7 mouse cellular contexts compared by ENCODE assay signal in the genomic region with DNA sequence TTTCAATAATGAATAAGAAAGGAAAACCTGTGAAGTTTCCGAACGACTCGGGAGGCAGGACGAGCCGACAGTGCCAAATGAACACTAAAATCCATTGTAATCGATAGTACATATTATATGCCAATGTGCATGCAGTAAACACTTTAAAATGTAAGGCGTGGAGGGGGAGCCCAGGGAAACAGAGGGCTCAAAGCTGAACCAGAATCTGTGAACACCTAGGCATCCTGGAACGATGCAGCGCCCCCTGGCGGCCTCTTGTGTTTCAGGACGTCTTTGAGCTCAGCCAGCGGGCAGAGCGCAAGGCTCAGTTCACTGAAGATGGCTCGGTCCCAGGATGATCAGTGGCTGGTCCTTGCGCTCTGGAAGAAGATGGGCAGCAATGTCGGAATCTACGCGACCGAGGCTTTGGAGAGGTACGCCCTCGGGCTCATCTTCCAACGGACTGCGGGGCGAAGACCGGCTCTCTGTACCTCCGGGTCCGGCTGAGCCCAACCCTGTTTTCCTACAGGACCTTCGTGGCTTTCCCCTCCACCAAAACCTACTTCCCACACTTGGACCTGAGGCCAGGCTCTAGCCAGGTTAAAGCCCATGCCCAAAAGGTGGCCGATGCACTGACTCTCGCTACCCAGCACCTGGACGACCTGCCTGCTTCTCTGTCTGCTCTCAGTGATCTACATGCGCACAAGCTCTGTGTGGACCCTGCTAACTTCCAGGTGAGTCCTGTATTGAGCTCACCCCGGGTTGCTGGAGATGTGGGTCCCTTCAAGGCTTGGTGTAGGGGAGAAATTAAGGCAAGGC. TPM values are rescaled to one million over a fixed set of nuclear protein-coding genes. Genes with fewer than 3 reads are reported as not detected.
A peak's percentile ranks its signal among the peaks of the same experiment; 100 is the strongest.
DNase-seq lines count a peak whose midpoint lies in the region; ATAC-seq and TF ChIP-seq lines count a peak whose summit lies in the region.
"Not testable (repeated sequence)": the region's sequence is repeated elsewhere in the genome, so short reads cannot be mapped to it uniquely, and the experiment has no call there.

A gene (plus strand): TSS at position 271 of the 798 bp plus-strand sequence.

- not testable (repeated sequence) for TF ChIP-seq EP300 in heart, adult 2 months (IDR thresholded peaks at IDR 0.05; ENCODE audit: insufficient read depth, low read depth, low read length)

- WGBS in embryonic facial prominence, embryonic 12.5 days: 21% methylated on average over 31 of the region's 33 CpGs
- WGBS in heart, adult 2 months: 18% methylated on average over 31 of the region's 33 CpGs
- 16% methylated on average over 30 of the region's 33 CpGs for WGBS in kidney, adult 2 months
- WGBS in limb, embryonic 11.5 days: 21% methylated on average over 30 of the region's 33 CpGs
- 22% methylated on average over 30 of the region's 33 CpGs for WGBS in midbrain, embryonic 13.5 days
- 16% methylated on average over 31 of the region's 33 CpGs for WGBS in small intestine, adult 2 months

- not testable (repeated sequence) for H3K27me3 ChIP-seq in embryonic facial prominence, embryonic 12.5 days; heart, adult 2 months (ENCODE audit: control insufficient read depth, insufficient read depth, low read length); kidney, adult 2 months (replicated peaks; ENCODE audit: control insufficient read depth, insufficient read depth, low read length); limb, embryonic 11.5 days (ENCODE audit: control insufficient read depth, insufficient read depth, low read length); midbrain, embryonic 13.5 days; small intestine, adult 2 months (ENCODE audit: control insufficient read depth, insufficient read depth, low read length)

- H3K4me3 ChIP-seq in embryonic facial prominence, embryonic 12.5 days: peak within 1 kb of the TSS; percentile 20; the same call in 1 of the 2 replicates
- H3K4me3 ChIP-seq in heart, adult 2 months; kidney, adult 2 months (ENCODE audit: insufficient read depth, low read depth, low read length); small intestine, adult 2 months (ENCODE audit: low read depth, low read length): not testable (repeated sequence)
- H3K4me3 ChIP-seq in limb, embryonic 11.5 days (ENCODE audit: low read depth, low read length): peak within 1 kb of the TSS; percentile 10; the same call in 1 of the 2 replicates
- peak within 1 kb of the TSS; percentile 31; the same call in 1 of the 2 replicates for H3K4me3 ChIP-seq in midbrain, embryonic 13.5 days (replicated peaks)

- not testable (repeated sequence) for H3K79me2 ChIP-seq in heart, adult 2 months (replicated peaks; ENCODE audit: control insufficient read depth, insufficient read depth, low read length)

- 0 out of 2 replicates have a peak, but pooled peaks have one; percentile 13 for ATAC-seq in embryonic facial prominence, embryonic 12.5 days (ENCODE audit: insufficient number of reproducible peaks, insufficient read depth, low FRiP score, low TSS enrichment)
- ATAC-seq in limb, embryonic 11.5 days (ENCODE audit: insufficient number of reproducible peaks, low FRiP score, low TSS enrichment, low read depth): 0 out of 2 replicates have a peak, but pooled peaks have one; percentile 58
- ATAC-seq in midbrain, embryonic 13.5 days: peak; percentile 80

- H3K36me3 ChIP-seq in embryonic facial prominence, embryonic 12.5 days; heart, adult 2 months (ENCODE audit: control insufficient read depth, insufficient read depth, low read length); kidney, adult 2 months (ENCODE audit: control insufficient read depth, insufficient read depth, low read length); limb, embryonic 11.5 days (ENCODE audit: control insufficient read depth, insufficient read depth, low read length); midbrain, embryonic 13.5 days; small intestine, adult 2 months (ENCODE audit: control insufficient read depth, insufficient read depth, low read length): not testable (repeated sequence)

- peak within 1 kb of the TSS; percentile 33; the same call in 1 of the 2 replicates for H3K9ac ChIP-seq in embryonic facial prominence, embryonic 12.5 days
- H3K9ac ChIP-seq in heart, adult 2 months (ENCODE audit: low read depth, low read length): not testable (repeated sequence)
- peak within 1 kb of the TSS; percentile 27; the same call in 1 of the 2 replicates for H3K9ac ChIP-seq in limb, embryonic 11.5 days (ENCODE audit: low read length)
- 0 out of 2 replicates have a peak within 1 kb of the TSS, but pooled peaks have one; percentile 52 for H3K9ac ChIP-seq in midbrain, embryonic 13.5 days (replicated peaks)

- not testable (repeated sequence) for H3K27ac ChIP-seq in embryonic facial prominence, embryonic 12.5 days; heart, adult 2 months; kidney, adult 2 months (ENCODE audit: insufficient read depth, low read depth, low read length); limb, embryonic 11.5 days (replicated peaks; ENCODE audit: low read depth, low read length); midbrain, embryonic 13.5 days; small intestine, adult 2 months (ENCODE audit: insufficient read depth, low read depth, low read length)

- DNase-seq in adrenal gland, postnatal 14 days: peak; percentile 87
- DNase-seq in heart, adult 2 months: peak; percentile 69 to 80
- peak; percentile 81 for DNase-seq in kidney, adult 2 months
- peak; percentile 74 for DNase-seq in limb, embryonic 11.5 days (ENCODE audit: low spot score)

- H3K4me2 ChIP-seq in embryonic facial prominence, embryonic 12.5 days (replicated peaks): peak within 1 kb of the TSS; percentile 47
- peak within 1 kb of the TSS; percentile 33 for H3K4me2 ChIP-seq in limb, embryonic 11.5 days (ENCODE audit: low read depth, severe bottlenecking)
- H3K4me2 ChIP-seq in midbrain, embryonic 13.5 days (replicated peaks): peak within 1 kb of the TSS; percentile 52

- TF ChIP-seq CTCF in heart, adult 2 months (IDR thresholded peaks at IDR 0.05): peak; percentile 80
- peak; percentile 57 for TF ChIP-seq CTCF in kidney, adult 2 months (conservative IDR thresholded peaks at IDR 0.05; ENCODE audit: insufficient read depth, insufficient read length, low read depth, low read length)
- TF ChIP-seq CTCF in small intestine, adult 2 months (IDR thresholded peaks at IDR 0.05; ENCODE audit: extremely low read depth, insufficient read length, insufficient replicate concordance, low read depth, low read length): peak; percentile 77; the same call in 1 of the 2 replicates

- intact Hi-C loops in heart, adult 2 months (cut with DNase I): loop anchor here (1.0 to 5.0 kb wide), 2 partner anchors 50 to 105 kb away; no protein-coding TSS in a partner anchor

- not testable (repeated sequence) for H3K4me1 ChIP-seq in embryonic facial prominence, embryonic 12.5 days; heart, adult 2 months (ENCODE audit: control insufficient read depth, insufficient read depth, low read length); kidney, adult 2 months (ENCODE audit: control insufficient read depth, insufficient read depth, low read length); limb, embryonic 11.5 days (ENCODE audit: control insufficient read depth, insufficient read depth, low read length); midbrain, embryonic 13.5 days (replicated peaks); small intestine, adult 2 months (ENCODE audit: control insufficient read depth, insufficient read depth, insufficient read length, low read length)

- not testable (repeated sequence) for TF ChIP-seq POLR2A in heart, adult 2 months (IDR thresholded peaks at IDR 0.05; ENCODE audit: insufficient read depth, low read depth, low read length); kidney, adult 2 months (IDR thresholded peaks at IDR 0.05; ENCODE audit: low read depth, low read length); small intestine, adult 2 months (IDR thresholded peaks at IDR 0.05; ENCODE audit: low read depth, low read length)

- H3K9me3 ChIP-seq in embryonic facial prominence, embryonic 12.5 days; limb, embryonic 11.5 days (ENCODE audit: control insufficient read depth, low read length); midbrain, embryonic 13.5 days: not testable (repeated sequence)

RNA-seq across cellular contexts. Expression of the gene that starts here (rescaled TPM):
- 2.8 and 3.2 TPM in 2 replicates for total RNA-seq in adrenal gland, postnatal 14 days (2021)
- 2.5 and 4.6 TPM in 2 replicates for polyA plus RNA-seq in embryonic facial prominence, embryonic 12.5 days (2016; fragmentation: Nextera tagmentation; extraction: Ambion mirVana)
- 1 to 10 TPM in 1 of 2 experiments, under 1 TPM in 1; 0.70 to 2.4 TPM for total RNA-seq in heart, adult 2 months (2021)
- 1.5 and 3.8 TPM in 2 replicates for polyA plus RNA-seq in heart, adult 2 months (2012; rRNA removed)
- 0.22 and 0.34 TPM in 2 replicates for polyA plus RNA-seq in kidney, adult 2 months (2012; rRNA removed)
- 4.0 and 4.9 TPM in 2 replicates for polyA plus RNA-seq in limb, embryonic 11.5 days (2014; fragmentation: Nextera tagmentation; extraction: Ambion mirVana)
- 1.2 and 1.4 TPM in 2 replicates for polyA plus RNA-seq in midbrain, embryonic 13.5 days (2015; fragmentation: Nextera tagmentation; extraction: Ambion mirVana)
- polyA plus RNA-seq in small intestine, adult 2 months (2012; rRNA removed): not detected in 2 replicates

Comparison
In these comparisons a context has a peak if more than half of its experiments do, and no peak if none do; other contexts are left out.
1. Peak in DNase-seq in kidney, adult 2 months; RNA of the gene not detected or under 1 TPM.
2. ATAC-seq: peak in every context shown above with its lines; median percentile 80 in midbrain, embryonic 13.5 days; 58 in limb, embryonic 11.5 days; 13 in embryonic facial prominence, embryonic 12.5 days.